ENCODE assay signal across 22 mouse cellular contexts in the genomic region with DNA sequence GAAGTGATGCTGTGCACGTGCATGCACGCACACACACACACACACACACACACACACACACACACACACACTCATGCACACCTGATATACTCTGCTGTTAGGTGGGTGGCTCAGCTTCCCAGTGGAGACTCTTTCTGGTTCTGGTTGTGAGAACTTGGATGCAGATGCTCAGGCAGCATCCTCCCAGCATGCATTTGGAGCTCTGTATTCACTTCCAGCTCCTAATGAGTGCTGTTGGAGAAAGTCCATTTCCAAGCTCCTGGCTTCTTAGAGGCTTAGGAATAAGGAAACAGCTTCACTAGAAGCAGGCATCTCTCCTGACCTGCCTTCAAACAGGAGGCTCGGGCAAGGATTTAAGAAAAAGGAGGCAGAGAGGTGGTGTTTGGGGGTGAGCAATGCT. TPM values are rescaled to one million over a fixed set of nuclear protein-coding genes. Genes with fewer than 3 reads are reported as not detected.
A peak's percentile ranks its signal among the peaks of the same experiment; 100 is the strongest.
DNase-seq lines count a peak whose midpoint lies in the region; ATAC-seq and TF ChIP-seq lines count a peak whose summit lies in the region.
"Had no signal": no experiment of that assay in that cellular context is flagged by ENCODE, and none has a peak within 500 bp of the region (broad histone marks: within the 10 kb centered on the region; RNA-seq: fewer than 3 reads in every experiment).

No protein-coding gene starts in this region.

- H3K4me1 ChIP-seq in hindbrain, embryonic 12.5 days, result peaks cover 16% of the 10 kb centered on the region
- H3K4me1 ChIP-seq in hindbrain, postnatal 0 days (ENCODE audit: insufficient read depth, low read length), result peaks cover 7% of the 10 kb centered on the region; the same call in 1 of the 2 replicates

- no peaks in the 10 kb centered on the region for H3K9me3 ChIP-seq in hindbrain, embryonic 12.5 days (replicated peaks)
- H3K9me3 ChIP-seq in hindbrain, postnatal 0 days (ENCODE audit: low read length), result no peaks in the 10 kb centered on the region
- H3K9me3 ChIP-seq: embryonic facial prominence, embryonic 10.5 days; embryonic facial prominence, embryonic 12.5 days; forebrain, embryonic 13.5 days; forebrain, embryonic 15.5 days had no signal

- no peaks in the 10 kb centered on the region for H3K36me3 ChIP-seq in hindbrain, embryonic 12.5 days
- no peaks in the 10 kb centered on the region for H3K36me3 ChIP-seq in hindbrain, postnatal 0 days (ENCODE audit: insufficient read depth, low read length)
- H3K36me3 ChIP-seq: embryonic facial prominence, embryonic 10.5 days; embryonic facial prominence, embryonic 12.5 days; forebrain, embryonic 15.5 days had no signal

- no peak overlapping the region for H3K9ac ChIP-seq in hindbrain, embryonic 12.5 days
- H3K9ac ChIP-seq in hindbrain, postnatal 0 days (replicated peaks; ENCODE audit: low read length), result no peak overlapping the region
- H3K9ac ChIP-seq: embryonic facial prominence, embryonic 12.5 days; forebrain, embryonic 13.5 days; forebrain, embryonic 15.5 days; forebrain, postnatal 0 days had no signal

- H3K27ac ChIP-seq in hindbrain, embryonic 12.5 days, result peak overlapping the region; percentile 18; the same call in 1 of the 2 replicates
- no peak overlapping the region for H3K27ac ChIP-seq in hindbrain, postnatal 0 days
- H3K27ac ChIP-seq: embryonic facial prominence, embryonic 12.5 days; forebrain, embryonic 15.5 days had no signal

- TF ChIP-seq CTCF in hindbrain, postnatal 0 days (IDR thresholded peaks at IDR 0.05; ENCODE audit: low read depth), result no peak
- TF ChIP-seq CTCF in brain, embryonic 14.5 days (IDR thresholded peaks at IDR 0.05; ENCODE audit: borderline replicate concordance, extremely low read depth, insufficient read depth, insufficient read length), result no peak

- WGBS in hindbrain, embryonic 12.5 days, result 85% methylated on average over 3 of the region's 3 CpGs
- 86% methylated on average over 3 of the region's 3 CpGs for WGBS in hindbrain, postnatal 0 days

- no peak for TF ChIP-seq POLR2A in brain, embryonic 14.5 days (IDR thresholded peaks at IDR 0.05; ENCODE audit: borderline replicate concordance, extremely low read depth, insufficient read depth, insufficient read length, poor library complexity, severe bottlenecking)

- ATAC-seq in hindbrain, embryonic 12.5 days (ENCODE audit: low FRiP score), result no peak
- no peak for ATAC-seq in hindbrain, postnatal 0 days
- ATAC-seq: forebrain, embryonic 15.5 days; forebrain, postnatal 0 days had no signal

- no peaks in the 10 kb centered on the region for H3K27me3 ChIP-seq in hindbrain, embryonic 12.5 days
- no peaks in the 10 kb centered on the region for H3K27me3 ChIP-seq in hindbrain, postnatal 0 days (ENCODE audit: insufficient read depth, low read length)
- H3K27me3 ChIP-seq: embryonic facial prominence, embryonic 12.5 days; forebrain, embryonic 13.5 days; forebrain, embryonic 15.5 days had no signal

- H3K4me3 ChIP-seq in hindbrain, embryonic 12.5 days, result no peak overlapping the region
- H3K4me3 ChIP-seq in hindbrain, postnatal 0 days (ENCODE audit: low read length), result no peak overlapping the region
- H3K4me3 ChIP-seq: embryonic facial prominence, embryonic 10.5 days; embryonic facial prominence, embryonic 12.5 days; forebrain, embryonic 13.5 days; forebrain, embryonic 15.5 days had no signal

- no peak for DNase-seq in hindbrain, postnatal 0 days (ENCODE audit: low spot score)
- DNase-seq in layer of hippocampus, adult 9-11 months, result peak; percentile 33
- no peak for DNase-seq in layer of hippocampus, adult 8-10 months (ENCODE audit: low spot score in 2 of 2)
- peak; percentile 58 for DNase-seq in brain, adult 2 months (ENCODE audit: low read depth, low spot score)
- peak; percentile 56 for DNase-seq in brain, embryonic 14.5 days (ENCODE audit: low read depth)
- no peak for DNase-seq in lung, postnatal 25 days (ENCODE audit: low spot score)
- DNase-seq: adrenal gland, adult 2 months; adrenal gland, postnatal 14 days; adrenal gland, postnatal 36 days; cerebellum, adult 11-12 months; cerebellum, adult 2 months; cerebellum, adult 9-10 months; cerebellum, postnatal 10 days; cerebellum, postnatal 25 days; forebrain, postnatal 0 days had no signal

- no peak overlapping the region for H3K4me2 ChIP-seq in hindbrain, embryonic 12.5 days (replicated peaks)
- H3K4me2 ChIP-seq in hindbrain, postnatal 0 days (ENCODE audit: low read depth, low read length), result no peak overlapping the region
- H3K4me2 ChIP-seq: embryonic facial prominence, embryonic 12.5 days; forebrain, embryonic 15.5 days had no signal

RNA-seq across cellular contexts. Expression of a gene that starts 52.2 kb away (rescaled TPM):
- polyA plus RNA-seq in hindbrain, embryonic 12.5 days (2016; fragmentation: Nextera tagmentation; extraction: Ambion mirVana), result 20.6 and 22.4 TPM in 2 replicates
- total RNA-seq in hindbrain, postnatal 0 days (2014; rRNA removed), result 74.3 and 78.3 TPM in 2 replicates
- polyA plus RNA-seq in hindbrain, postnatal 0 days (2015; fragmentation: Nextera tagmentation; extraction: Ambion mirVana), result 19.3 and 20.9 TPM in 2 replicates
- 10 to 100 TPM; 44.3 to 48.2 (median 44.9) TPM for total RNA-seq in layer of hippocampus, adult 8-10 months (2022)
- polyA plus RNA-seq in brain, embryonic 14.5 days (2012; rRNA removed), result 38.3 and 61.2 TPM in 2 replicates
- total RNA-seq: MEL had no signal
- polyA plus RNA-seq: C2C12 had no signal

Comparison
In these comparisons a context has a peak if more than half of its experiments do, and no peak if none do; other contexts are left out.
1. DNase-seq: peak in layer of hippocampus, adult 9-11 months (single experiment), brain, adult 2 months (single experiment) and brain, embryonic 14.5 days (single experiment); none in hindbrain, postnatal 0 days (single experiment), layer of hippocampus, adult 8-10 months (0 of 2) and lung, postnatal 25 days (single experiment).